Mouse (Mus musculus) large intestine, adult 2 months (tissue): ENCODE data around the gene Rab25. TPM values are rescaled to one million over a fixed set of nuclear protein-coding genes. Genes with fewer than 3 reads are reported as not detected.

Source experiments
- DNase-seq: peaks from one replicate; pipeline ENCODE4 v3.0.0-alpha.2; 2012; ENCODE audit warnings: low read depth, low spot score
- WGBS: fragments of 180-500 bp; shearing (Covaris S2); methylation state at CpG from one replicate; pipeline ENCODE4 v1.1.7; 2018; 5-methylcytosine and 5-hydroxymethylcytosine counted together
- polyA plus RNA-seq: library from polyadenylated mRNA; depleted of rRNA; stranded (reverse); fragments of >200 nt; gene quantifications from 2 replicates; pipeline ENCODE4 v1.2.3, GENCODE M21; 2012; rRNA removed

Gene Rab25
- polyA plus RNA-seq, 1 experiment: 238 TPM

DNA sequence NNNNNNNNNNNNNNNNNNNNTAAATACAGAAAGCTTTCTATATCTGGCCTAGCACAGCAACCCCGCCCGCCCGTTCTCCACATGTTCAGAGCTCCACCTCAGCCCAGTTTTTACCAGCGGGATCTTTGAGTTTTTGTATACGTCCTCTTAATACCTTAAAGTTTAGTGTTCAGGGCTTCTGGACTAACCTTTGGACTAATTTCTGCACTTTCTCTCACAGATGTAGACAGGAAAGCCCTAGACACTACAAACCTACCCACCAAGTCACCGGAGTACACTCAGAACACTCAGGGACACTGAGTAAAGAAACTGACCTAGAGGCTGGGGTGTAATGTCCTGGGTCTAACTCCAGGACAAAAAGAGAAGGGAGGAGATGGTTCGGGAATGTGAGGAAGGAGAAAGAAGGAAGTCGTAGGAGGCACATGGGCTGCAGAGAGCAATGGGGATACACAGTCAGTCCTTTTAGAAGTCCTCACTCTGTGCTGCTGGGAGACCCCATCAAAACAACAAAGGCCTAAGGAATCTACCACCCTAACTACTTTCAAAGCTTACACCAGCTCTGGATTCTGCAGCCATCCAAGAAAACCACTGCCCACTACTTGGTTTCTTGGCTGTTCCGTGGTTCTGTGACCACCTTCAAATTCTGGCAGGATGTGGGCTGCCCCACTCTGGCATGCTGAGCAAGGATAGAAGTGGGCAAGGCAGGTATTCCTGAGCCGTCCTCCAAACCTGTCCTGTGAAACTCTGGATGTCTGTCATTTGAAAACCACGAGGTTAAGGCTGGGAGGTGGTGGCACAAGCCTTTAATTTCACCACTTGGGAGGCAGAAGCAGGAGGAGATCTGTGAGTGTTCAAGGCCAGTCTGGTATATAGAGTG, 54.2 kb downstream of the Rab25 start:
- whole genome bisulfite sequencing: 26% methylated on average over 11 of the region's 11 CpGs

More for the DNA sequence above, 54.2 kb downstream of the Rab25 start:
- no peak for DNase-seq

Other genes starting within 250 kb of the Rab25 start
- gene Glmp, start 223.3 kb downstream of the Rab25 start, polyA plus RNA-seq: 194 and 196 TPM in 2 replicates
- 30.3 and 41.6 TPM in 2 replicates for gene Tmem79, start 212.2 kb downstream of the Rab25 start, polyA plus RNA-seq
- gene Smg5, start 212.0 kb downstream of the Rab25 start, polyA plus RNA-seq: 50.2 and 69.8 TPM in 2 replicates
- gene Paqr6, start 183.7 kb downstream of the Rab25 start, polyA plus RNA-seq: 2.4 and 3.2 TPM in 2 replicates
- gene Bglap3, start 175.6 kb downstream of the Rab25 start, polyA plus RNA-seq: 2.5 and 5.6 TPM in 2 replicates
- gene Bglap2, start 169.6 kb downstream of the Rab25 start, polyA plus RNA-seq: 0.36 and 0.58 TPM in 2 replicates
- 1.5 TPM in 1 of 2 replicates, not detected in the other for gene Bglap, start 163.8 kb downstream of the Rab25 start, polyA plus RNA-seq
- 67.4 and 70.5 TPM in 2 replicates for gene Pmf1, start 138.0 kb downstream of the Rab25 start, polyA plus RNA-seq
- gene Slc25a44, start 123.2 kb downstream of the Rab25 start, polyA plus RNA-seq: 32.0 and 47.7 TPM in 2 replicates
- gene Sema4a, start 87.1 kb downstream of the Rab25 start, polyA plus RNA-seq: 221 and 227 TPM in 2 replicates
- 90.6 and 165 TPM in 2 replicates for gene Lmna, start 38.3 kb downstream of the Rab25 start, polyA plus RNA-seq
- gene Mex3a, start 15.9 kb downstream of the Rab25 start, polyA plus RNA-seq: 0.63 and 0.89 TPM in 2 replicates
- 148 and 165 TPM in 2 replicates for gene Lamtor2, start 4.8 kb upstream of the Rab25 start, polyA plus RNA-seq
- 41.2 and 50.6 TPM in 2 replicates for gene Ubqln4, start 5.5 kb upstream of the Rab25 start, polyA plus RNA-seq
- 417 and 500 TPM in 2 replicates for gene Ssr2, start 27.6 kb upstream of the Rab25 start, polyA plus RNA-seq
- gene Arhgef2, start 57.7 kb upstream of the Rab25 start, polyA plus RNA-seq: 49.2 and 77.5 TPM in 2 replicates
- 0.12 TPM in 1 of 2 replicates, not detected in the other for gene Rxfp4, start 104.8 kb upstream of the Rab25 start, polyA plus RNA-seq
- 28.6 and 50.6 TPM in 2 replicates for gene Khdc4, start 137.5 kb upstream of the Rab25 start, polyA plus RNA-seq
- gene Rit1, start 168.5 kb upstream of the Rab25 start, polyA plus RNA-seq: 30.6 and 38.7 TPM in 2 replicates
- 4.7 and 4.9 TPM in 2 replicates for gene Syt11, start 226.9 kb upstream of the Rab25 start, polyA plus RNA-seq